13 mouse cellular contexts compared by ENCODE assay signal in the genomic region with DNA sequence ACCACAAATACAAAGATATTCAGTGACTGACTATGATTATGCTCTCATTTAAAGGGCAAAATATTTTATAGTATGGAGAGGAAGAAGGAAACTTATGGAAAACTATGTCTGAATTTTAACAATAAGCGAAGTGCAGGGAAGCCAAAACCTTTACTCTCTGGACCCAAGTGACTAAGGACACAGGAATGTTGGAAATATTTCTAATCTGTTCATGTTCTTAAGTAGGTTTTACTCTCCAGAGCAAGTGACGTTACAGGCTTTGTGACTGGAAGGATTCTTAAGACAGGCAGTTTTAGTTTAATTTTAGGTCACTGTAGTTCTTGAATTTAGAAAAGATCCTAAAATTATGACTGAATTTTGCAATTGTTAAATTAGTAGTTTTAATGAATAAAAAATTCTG. TPM values are rescaled to one million over a fixed set of nuclear protein-coding genes. Genes with fewer than 3 reads are reported as not detected.
DNase-seq lines count a peak whose midpoint lies in the region; ATAC-seq and TF ChIP-seq lines count a peak whose summit lies in the region.
"Had no signal": no experiment of that assay in that cellular context is flagged by ENCODE, and none has a peak within 500 bp of the region (broad histone marks: within the 10 kb centered on the region; RNA-seq: fewer than 3 reads in every experiment).

No protein-coding gene starts in this region.

- ATAC-seq in kidney, postnatal 0 days (replicated peaks; ENCODE audit: low FRiP score, low read depth) = no peak
- ATAC-seq in forebrain, embryonic 15.5 days (replicated peaks) = no peak
- no peak for ATAC-seq in midbrain, embryonic 12.5 days (ENCODE audit: low FRiP score, low read depth)

- H3K4me1 ChIP-seq in kidney, postnatal 0 days (replicated peaks; ENCODE audit: insufficient read depth, low read length) = peaks cover 4% of the 10 kb centered on the region; the same call in 1 of the 2 replicates
- peaks cover 35% of the 10 kb centered on the region for H3K4me1 ChIP-seq in embryonic facial prominence, embryonic 10.5 days
- peaks cover 36% of the 10 kb centered on the region for H3K4me1 ChIP-seq in forebrain, embryonic 15.5 days
- H3K4me1 ChIP-seq in midbrain, embryonic 12.5 days = peaks cover 54% of the 10 kb centered on the region

- 38% methylated on average over 2 of the region's 2 CpGs for WGBS in kidney, postnatal 0 days
- 9% methylated on average over 2 of the region's 2 CpGs for WGBS in embryonic facial prominence, embryonic 10.5 days
- WGBS in forebrain, embryonic 15.5 days = 9% methylated on average over 2 of the region's 2 CpGs
- 0% methylated on average over 2 of the region's 2 CpGs for WGBS in midbrain, embryonic 12.5 days

- no peak overlapping the region for H3K9ac ChIP-seq in kidney, postnatal 0 days (ENCODE audit: low read depth, low read length)
- H3K9ac ChIP-seq in forebrain, embryonic 15.5 days (replicated peaks) = peak overlapping the region; percentile 47
- peak overlapping the region; percentile 71; the same call in 1 of the 2 replicates for H3K9ac ChIP-seq in midbrain, embryonic 12.5 days (replicated peaks)
- H3K9ac ChIP-seq: limb, embryonic 13.5 days had no signal

- no peaks in the 10 kb centered on the region for H3K9me3 ChIP-seq in kidney, postnatal 0 days (replicated peaks; ENCODE audit: low read length)
- no peaks in the 10 kb centered on the region for H3K9me3 ChIP-seq in embryonic facial prominence, embryonic 10.5 days
- H3K9me3 ChIP-seq in forebrain, embryonic 15.5 days = no peaks in the 10 kb centered on the region
- H3K9me3 ChIP-seq in midbrain, embryonic 12.5 days = no peaks in the 10 kb centered on the region
- H3K9me3 ChIP-seq: limb, embryonic 13.5 days had no signal

- H3K36me3 ChIP-seq in kidney, postnatal 0 days (ENCODE audit: insufficient read depth, low read length) = no peaks in the 10 kb centered on the region
- H3K36me3 ChIP-seq in embryonic facial prominence, embryonic 10.5 days (replicated peaks) = no peaks in the 10 kb centered on the region
- H3K36me3 ChIP-seq in forebrain, embryonic 15.5 days = no peaks in the 10 kb centered on the region
- H3K36me3 ChIP-seq in midbrain, embryonic 12.5 days = no peaks in the 10 kb centered on the region
- H3K36me3 ChIP-seq: limb, embryonic 13.5 days had no signal

- H3K4me3 ChIP-seq in kidney, postnatal 0 days (replicated peaks; ENCODE audit: low read depth, low read length) = no peak overlapping the region
- peak overlapping the region; percentile 45 for H3K4me3 ChIP-seq in embryonic facial prominence, embryonic 10.5 days
- peak overlapping the region; percentile 36 for H3K4me3 ChIP-seq in forebrain, embryonic 15.5 days
- H3K4me3 ChIP-seq in midbrain, embryonic 12.5 days = peak overlapping the region; percentile 79
- H3K4me3 ChIP-seq: erythroblast, embryonic 14.5 days; gastrocnemius, adult 2 months; limb, embryonic 13.5 days; myocyte had no signal

- no peak for TF ChIP-seq CTCF in kidney, postnatal 0 days (IDR thresholded peaks at IDR 0.05; ENCODE audit: low read depth)

- no peak overlapping the region for H3K27ac ChIP-seq in kidney, postnatal 0 days
- H3K27ac ChIP-seq in embryonic facial prominence, embryonic 10.5 days (replicated peaks) = no peak overlapping the region
- peak overlapping the region; percentile 92 for H3K27ac ChIP-seq in forebrain, embryonic 15.5 days (replicated peaks)
- peak overlapping the region; percentile 84 for H3K27ac ChIP-seq in midbrain, embryonic 12.5 days (replicated peaks)
- H3K27ac ChIP-seq: gastrocnemius, adult 2 months; limb, embryonic 13.5 days had no signal

- peak; percentile 35 for DNase-seq in kidney, postnatal 0 days (ENCODE audit: low spot score)
- DNase-seq in kidney, adult 18-20 months = no peak
- DNase-seq in embryonic facial prominence, embryonic 10.5 days (ENCODE audit: low spot score) = no peak
- DNase-seq in right cerebral cortex, postnatal 4 days = no peak
- DNase-seq in thymus, adult 18-20 months = no peak
- DNase-seq in kidney, adult 8-10 months = no peak
- DNase-seq: gastrocnemius, adult 2 months; kidney, adult 2 months had no signal

- H3K27me3 ChIP-seq in kidney, postnatal 0 days (ENCODE audit: insufficient read depth, low read length) = peaks cover 37% of the 10 kb centered on the region
- peaks cover 74% of the 10 kb centered on the region for H3K27me3 ChIP-seq in embryonic facial prominence, embryonic 10.5 days (replicated peaks; ENCODE audit: low read depth, poor library complexity, severe bottlenecking)
- H3K27me3 ChIP-seq in forebrain, embryonic 15.5 days = peaks cover 21% of the 10 kb centered on the region
- peaks cover 21% of the 10 kb centered on the region for H3K27me3 ChIP-seq in midbrain, embryonic 12.5 days

- H3K4me2 ChIP-seq in kidney, postnatal 0 days (ENCODE audit: low read length) = no peak overlapping the region
- peak overlapping the region; percentile 77 for H3K4me2 ChIP-seq in forebrain, embryonic 15.5 days (replicated peaks)
- peak overlapping the region; percentile 83 for H3K4me2 ChIP-seq in midbrain, embryonic 12.5 days (replicated peaks)

RNA-seq across cellular contexts. Expression of gene Otx1, which starts 6.1 kb away (rescaled TPM):
- not detected in 2 replicates for polyA plus RNA-seq in kidney, postnatal 0 days (2015; fragmentation: Nextera tagmentation; extraction: Ambion mirVana)
- 7.3 and 7.6 TPM in 2 replicates for polyA plus RNA-seq in embryonic facial prominence, embryonic 10.5 days (2016; fragmentation: Nextera tagmentation; extraction: Ambion mirVana)
- polyA plus RNA-seq in forebrain, embryonic 15.5 days (2015; fragmentation: Nextera tagmentation; extraction: Ambion mirVana) = 9.8 and 10.6 TPM in 2 replicates
- 26.8 and 42.7 TPM in 2 replicates for polyA plus RNA-seq in midbrain, embryonic 12.5 days (2016; fragmentation: Nextera tagmentation; extraction: Ambion mirVana)
- polyA plus RNA-seq: erythroblast, embryonic 14.5 days; kidney, adult 2 months had no signal

Comparison
In these comparisons a context has a peak if more than half of its experiments do, and no peak if none do; other contexts are left out.
1. H3K27ac ChIP-seq: peak in forebrain, embryonic 15.5 days (single experiment) and midbrain, embryonic 12.5 days (single experiment); none in kidney, postnatal 0 days (single experiment) and embryonic facial prominence, embryonic 10.5 days (single experiment).